Mouse (Mus musculus) gastrocnemius, postnatal 25 days (tissue): Measurements from ENCODE around the gene Ern2. TPM values are rescaled to one million over a fixed set of nuclear protein-coding genes. Genes with fewer than 3 reads are reported as not detected.

Experiments
- DNase-seq: peaks from one replicate; pipeline ENCODE4 v3.0.0; 2022
- total RNA-seq, 2 experiments: library from RNA; stranded (reverse); gene quantifications; 1 replicate in 1 of 2; 2 replicates in 1 of 2; pipeline ENCODE4 v1.2.3; 2021

Gene Ern2
- total RNA-seq, 2 experiments from 2014 or later = not detected

GRCm38 (mm10) chr7:122158915-122159902 lies 26.8 kb downstream of the Ern2 start, which contains the start of gene Plk1:
Gene Plk1, plus strand, starts transcription at chr7:122159439.
- DNase-seq = peak; percentile 64

DNA sequence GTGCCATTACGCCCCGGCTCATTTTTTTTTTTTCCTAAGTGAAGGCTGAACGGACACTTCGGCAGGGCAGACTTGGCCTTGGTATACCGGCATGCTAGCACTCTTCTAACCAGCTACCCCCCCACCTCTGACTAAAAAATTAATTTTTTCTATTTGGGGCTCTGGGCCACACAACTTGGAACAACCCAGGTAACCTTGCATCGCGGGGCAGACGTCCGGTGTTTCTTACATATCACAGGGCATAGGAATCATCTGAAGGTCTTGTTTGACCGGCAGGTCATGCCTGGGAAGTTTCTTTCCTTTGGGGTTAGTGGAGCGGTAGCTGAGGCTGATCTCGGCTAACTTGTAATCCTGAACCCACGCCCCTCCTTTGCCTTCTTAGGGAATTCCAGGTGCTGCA lies 27.5 kb downstream of the Ern2 start:
- no peak for DNase-seq

DNA sequence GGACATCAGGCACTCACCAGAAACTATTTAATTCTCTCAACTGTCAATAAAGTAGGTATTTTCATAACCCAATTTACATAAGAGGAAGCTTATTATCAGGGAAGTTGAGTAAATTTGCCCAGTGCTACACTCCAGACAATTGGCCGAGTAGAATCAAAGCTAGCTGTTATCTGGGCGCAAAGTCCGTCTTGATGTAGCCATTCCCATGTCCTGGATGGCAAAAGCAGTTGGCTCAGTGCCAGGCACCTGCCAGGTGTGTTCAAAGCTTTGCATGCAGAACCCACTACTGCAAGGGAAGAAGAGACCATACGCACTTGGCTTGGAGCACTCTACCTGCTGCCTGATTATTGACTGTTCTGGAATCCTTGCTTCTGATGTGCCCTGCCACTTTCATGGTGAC lies 33.5 kb downstream of the Ern2 start:
- no peak for DNase-seq

DNA sequence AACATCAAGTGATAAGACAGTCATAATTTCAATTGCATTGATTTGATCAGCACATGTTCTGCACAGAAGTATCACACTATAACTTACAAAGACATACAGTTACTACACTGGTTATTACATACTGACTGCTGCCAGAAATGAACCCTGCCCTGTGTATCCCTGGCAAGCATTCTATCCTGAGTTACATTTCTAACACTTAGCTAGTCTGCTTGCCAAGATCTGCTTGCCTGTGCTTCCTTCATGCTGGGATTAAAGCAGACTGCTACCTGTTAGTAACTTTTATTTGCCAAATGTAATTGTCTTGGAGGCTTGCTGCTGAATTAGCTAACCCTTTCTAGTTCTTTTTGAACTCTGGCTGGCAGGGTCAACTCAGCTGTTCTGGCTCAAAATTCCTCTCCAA lies 45.0 kb downstream of the Ern2 start:
- DNase-seq = no peak

- DNase-seq = no peak
Measured at GRCm38 (mm10) chr7:122138190-122138589, 47.8 kb downstream of the Ern2 start.

DNA sequence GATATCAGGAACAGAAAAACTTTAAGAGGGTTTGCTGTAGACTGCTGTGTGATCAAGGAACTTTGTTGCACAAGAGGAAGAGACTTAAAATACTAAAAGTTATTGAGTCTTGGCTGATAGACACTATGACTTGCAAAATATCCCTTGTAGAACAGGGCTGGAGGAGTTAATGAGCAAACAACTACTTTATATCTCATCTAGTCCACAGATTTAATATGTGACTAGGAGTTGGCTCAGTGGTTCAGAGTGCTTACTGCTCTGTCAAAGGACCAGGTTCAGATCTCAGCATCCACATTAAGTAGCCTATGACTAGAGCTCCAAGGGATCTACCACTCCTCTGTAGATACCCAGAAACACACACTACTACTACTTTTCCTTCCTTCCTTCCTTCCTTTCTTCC lies 48.9 kb downstream of the Ern2 start:
- DNase-seq = no peak

DNA sequence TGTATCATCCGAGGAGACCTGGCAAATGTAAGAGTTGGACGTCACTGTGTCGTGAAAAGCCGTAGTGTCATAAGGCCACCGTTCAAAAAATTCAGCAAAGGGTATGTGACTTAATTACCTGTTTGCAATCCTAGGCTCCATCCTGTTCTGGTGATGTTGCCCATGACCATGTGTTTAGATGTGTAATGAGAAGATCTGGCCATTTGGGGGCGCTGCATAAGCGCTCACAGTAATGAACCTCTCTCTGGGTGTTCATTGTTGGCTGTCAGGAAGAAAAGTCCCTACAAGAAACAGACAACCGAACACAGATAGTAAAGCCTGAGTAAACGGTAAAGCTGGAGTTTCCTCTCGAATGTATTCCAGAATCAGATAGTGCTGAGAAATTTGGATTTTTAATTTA lies 50.9 kb downstream of the Ern2 start:
- no peak for DNase-seq

GRCm38 (mm10) chr7:122133338-122133625 lies 52.7 kb downstream of the Ern2 start:
- no peak for DNase-seq

- DNase-seq = peak; percentile 97
Measured at GRCm38 (mm10) chr7:122132497-122133337, 53.3 kb downstream of the Ern2 start, which contains the start of the genes Palb2 and Dctn5. Gene Palb2, minus strand, starts transcription at chr7:122132985. Gene Dctn5, plus strand, starts transcription at chr7:122133041.

GRCm38 (mm10) chr7:122131834-122132233 lies 54.2 kb downstream of the Ern2 start:
- DNase-seq = no peak

GRCm38 (mm10) chr7:122126946-122127345 lies 59.1 kb downstream of the Ern2 start:
- DNase-seq = no peak

GRCm38 (mm10) chr7:122125636-122126035 lies 60.4 kb downstream of the Ern2 start:
- DNase-seq = no peak

DNA sequence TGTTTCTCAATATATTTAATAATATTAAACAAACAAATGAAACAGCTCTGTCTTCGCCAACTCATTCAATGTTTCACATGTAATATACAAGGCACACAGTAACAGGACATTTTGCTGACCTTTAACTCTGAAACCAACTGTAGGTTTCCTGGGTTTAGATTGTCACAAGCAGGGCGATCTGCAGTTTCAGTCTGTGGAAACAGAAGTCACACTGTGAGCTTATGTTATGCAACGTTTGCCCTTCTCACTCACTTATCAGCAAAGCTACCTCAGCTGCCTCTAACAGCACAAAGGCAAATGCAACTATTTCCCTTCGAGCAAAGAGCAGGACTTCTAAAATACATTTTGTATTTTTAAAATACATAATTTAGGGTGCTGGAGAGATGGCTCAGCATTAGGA lies 62.5 kb downstream of the Ern2 start:
- no peak for DNase-seq

Other genes starting within 250 kb of the Ern2 start
- gene Cog7, start 204.5 kb downstream of the Ern2 start, total RNA-seq = 1 to 10 TPM; 8.3 to 8.7 TPM
- 10 to 100 TPM; 13.2 to 22.4 TPM for gene Gga2, start 165.0 kb downstream of the Ern2 start, total RNA-seq
- gene Ubfd1, start 119.0 kb downstream of the Ern2 start, total RNA-seq = 10 to 100 TPM; 23.5 to 24.6 TPM
- gene Ears2, start 118.9 kb downstream of the Ern2 start, total RNA-seq = 1 to 10 TPM; 5.4 to 6.8 TPM
- 100 to 1,000 TPM; 694 to 706 TPM for gene Ndufab1, start 84.3 kb downstream of the Ern2 start, total RNA-seq
- gene Palb2, start 53.2 kb downstream of the Ern2 start, total RNA-seq = under 1 TPM; 0.43 to 0.99 TPM
- gene Dctn5, start 53.2 kb downstream of the Ern2 start, total RNA-seq = 10 to 100 TPM; 18.4 to 20.3 TPM
- gene Plk1, start 26.8 kb downstream of the Ern2 start, total RNA-seq = under 1 TPM; 0.56 to 0.96 TPM
- gene Chp2, start 33.3 kb upstream of the Ern2 start, total RNA-seq = 1 to 10 TPM; 4.5 to 5.5 TPM
- gene Prkcb, start 102.5 kb upstream of the Ern2 start, total RNA-seq = 1 to 10 TPM; 1.2 to 1.4 TPM